22 mouse cellular contexts compared by ENCODE assay signal in the genomic region with DNA sequence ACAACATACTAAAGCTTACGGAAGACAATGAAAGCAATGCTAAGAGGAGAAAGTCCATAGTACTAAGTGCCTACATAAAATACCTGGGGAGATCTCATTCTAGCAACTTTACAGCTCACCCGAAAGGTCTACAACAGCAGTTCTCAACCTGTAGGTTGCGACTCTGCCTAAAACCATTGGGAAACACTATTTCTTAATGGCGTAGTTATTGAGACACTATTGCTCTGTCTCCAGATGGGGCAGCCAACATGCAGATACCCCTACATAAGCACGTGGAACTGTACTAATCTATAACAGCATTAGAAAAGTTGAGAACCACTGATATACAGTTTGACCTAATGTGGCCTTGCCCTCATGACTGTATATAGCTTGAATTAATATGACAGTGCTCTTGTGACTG. TPM values are rescaled to one million over a fixed set of nuclear protein-coding genes. Genes with fewer than 3 reads are reported as not detected.
"Had no signal": no experiment of that assay in that cellular context is flagged by ENCODE, and none has a peak within 500 bp of the region (broad histone marks: within the 10 kb centered on the region; RNA-seq: fewer than 3 reads in every experiment).

No protein-coding gene starts in this region.

- H3K4me2 ChIP-seq: lung, embryonic 14.5 days; midbrain, embryonic 12.5 days; neural tube, embryonic 13.5 days; neural tube, embryonic 15.5 days had no signal

- H3K27ac ChIP-seq: midbrain, embryonic 10.5 days; midbrain, embryonic 12.5 days; neural tube, embryonic 13.5 days; neural tube, embryonic 15.5 days had no signal

- H3K4me1 ChIP-seq: midbrain, embryonic 10.5 days; midbrain, embryonic 12.5 days; neural tube, embryonic 13.5 days; neural tube, embryonic 15.5 days had no signal

- H3K9ac ChIP-seq: lung, embryonic 14.5 days; midbrain, embryonic 12.5 days; neural tube, embryonic 13.5 days; neural tube, embryonic 15.5 days had no signal

- ATAC-seq: midbrain, embryonic 16.5 days had no signal

- DNase-seq: lung, adult 18-20 months; lung, embryonic 14.5 days; lung, postnatal 10 days; lung, postnatal 4 days; midbrain, embryonic 14.5 days; right cerebral cortex, postnatal 14 days; thymus, adult 18-20 months; thymus, postnatal 14 days; thymus, postnatal 36 days had no signal

- H3K4me3 ChIP-seq: midbrain, embryonic 10.5 days; midbrain, embryonic 12.5 days; myocyte; neural tube, embryonic 13.5 days; neural tube, embryonic 15.5 days had no signal

- H3K27me3 ChIP-seq: midbrain, embryonic 12.5 days; neural tube, embryonic 13.5 days; neural tube, embryonic 15.5 days had no signal

RNA-seq across cellular contexts. Expression of gene 4933421I07Rik, which starts 50.3 kb away (rescaled TPM):
- total RNA-seq: megakaryocyte-erythroid progenitor cell, adult 5-6 weeks had no signal
- polyA plus RNA-seq: liver, embryonic 16.5 days; lung, embryonic 14.5 days; lung, embryonic 16.5 days; midbrain, embryonic 10.5 days; midbrain, embryonic 12.5 days; midbrain, embryonic 14.5 days; midbrain, embryonic 16.5 days; myocyte; neural tube, embryonic 11.5 days; neural tube, embryonic 13.5 days; neural tube, embryonic 15.5 days; stomach, embryonic 14.5 days; stomach, embryonic 16.5 days; thymus, postnatal 0 days had no signal
